Mouse (Mus musculus) MEL (cell line): Measurements from ENCODE around the gene Sorbs2.

ENCODE experiments used
- CHD2 ChIP-seq: IDR thresholded peaks from 2 replicates; pipeline ENCODE4 v1.6.1; 2011; ENCODE audit warnings: low read length, improper control_type of control experiment
- CTCF ChIP-seq, 3 experiments: IDR thresholded peaks in 2 of 3; conservative IDR thresholded peaks in 1 of 3; 2 replicates each; pipeline ENCODE4 v1.5.1; 2011 to 2012; ENCODE audit warnings: low read length in 3 of 3, low read depth in 2 of 3, mild to moderate bottlenecking in 2 of 3, improper control_type of control experiment in 1 of 3, inconsistent platforms in 1 of 3, mixed read lengths in 1 of 3, moderate library complexity in 1 of 3; ENCODE audit not compliant: control insufficient read depth in 1 of 3, insufficient read depth in 1 of 3, poor library complexity in 1 of 3, severe bottlenecking in 1 of 3
- ELF1 ChIP-seq: IDR thresholded peaks from 2 replicates; pipeline ENCODE4 v1.6.1; 2014; ENCODE audit warnings: low read depth, mild to moderate bottlenecking, inconsistent platforms, low read length, improper control_type of control experiment, moderate library complexity
- MYC ChIP-seq: IDR thresholded peaks from 2 replicates; pipeline ENCODE4 v1.6.1; 2011; ENCODE audit warnings: low read depth, mild to moderate bottlenecking, low read length, improper control_type of control experiment, moderate library complexity
- POLR2AphosphoS2 ChIP-seq: IDR thresholded peaks from 2 replicates; pipeline ENCODE4 v1.6.1; 2011; ENCODE audit warnings: low read length, improper control_type of control experiment
- UBTF ChIP-seq: IDR thresholded peaks from 2 replicates; pipeline ENCODE4 v1.6.1; 2012; ENCODE audit warnings: low read depth, mild to moderate bottlenecking, inconsistent platforms, low read length, improper control_type of control experiment, moderate library complexity, borderline replicate concordance; ENCODE audit not compliant: insufficient read depth
- ZC3H11A ChIP-seq: IDR thresholded peaks from 2 replicates; pipeline ENCODE4 v1.6.1; 2012; ENCODE audit warnings: low read depth, mild to moderate bottlenecking, inconsistent platforms, low read length, improper control_type of control experiment
- ZMIZ1 ChIP-seq: IDR thresholded peaks from 2 replicates; pipeline ENCODE4 v1.6.1; 2012; ENCODE audit warnings: low read depth, mild to moderate bottlenecking, inconsistent platforms, low read length, improper control_type of control experiment, moderate library complexity

DNA sequence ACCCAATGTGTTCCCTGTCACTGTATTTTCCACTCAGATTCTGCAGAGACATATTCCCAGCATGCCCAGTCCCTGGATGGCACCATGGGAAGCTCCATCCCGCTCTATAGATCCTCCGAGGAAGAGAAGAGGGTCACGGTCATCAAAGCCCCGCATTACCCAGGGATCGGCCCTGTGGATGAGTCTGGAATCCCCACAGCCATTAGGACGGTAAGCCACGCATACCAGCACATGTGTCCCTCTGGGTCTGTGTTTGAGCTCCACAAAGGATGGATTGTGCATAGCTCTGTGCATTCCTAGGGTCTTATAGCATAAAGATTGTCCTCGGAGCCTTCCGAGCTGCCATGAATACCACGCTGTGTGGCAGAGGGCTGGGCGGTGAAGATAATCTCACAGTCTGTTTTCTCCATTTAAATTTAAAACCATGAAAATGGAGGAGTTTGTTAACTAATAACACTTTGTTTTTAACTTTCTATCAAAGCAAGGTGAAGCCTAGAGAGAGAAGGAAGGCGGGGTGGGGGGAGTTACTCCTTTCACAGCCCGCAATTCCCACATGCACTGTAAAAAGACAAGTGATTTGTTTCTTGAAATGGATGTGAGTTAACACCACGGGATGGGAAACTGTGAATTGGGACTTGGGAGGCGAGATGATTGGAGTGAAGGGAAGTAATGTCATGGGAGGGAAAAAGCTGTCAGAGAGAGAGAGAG, 255.5 kb downstream of the Sorbs2 start:
- TF ChIP-seq CTCF (IDR thresholded peaks at IDR 0.05 in 2 of 3, conservative IDR thresholded peaks at IDR 0.05 in 1 of 3; ENCODE audit: control insufficient read depth in 1 of 3, insufficient read depth in 1 of 3, low read depth in 2 of 3, low read length in 3 of 3, poor library complexity in 1 of 3, severe bottlenecking in 1 of 3) = no peak
- TF ChIP-seq ZC3H11A = no peak
- TF ChIP-seq MYC = no peak
- no peak for TF ChIP-seq CHD2
- TF ChIP-seq POLR2AphosphoS2 = no peak
- no peak for TF ChIP-seq UBTF
- no peak for TF ChIP-seq ZMIZ1
- no peak for TF ChIP-seq ELF1
